Mouse (Mus musculus) kidney, postnatal 0 days (tissue): Measurements from ENCODE around the gene Otud3. TPM values are rescaled to one million over a fixed set of nuclear protein-coding genes. Genes with fewer than 3 reads are reported as not detected.
"Not testable (repeated sequence)": the region's sequence is repeated elsewhere in the genome, so short reads cannot be mapped to it uniquely, and the experiment has no call there.

Experiments used
- ATAC-seq: fragments of 200-750 bp; cut with Nextera tagmentation; replicated peaks from 2 replicates; pipeline ENCODE4 v1.8.0; 2017; ENCODE audit warnings: low read depth, moderate number of reproducible peaks, moderate TSS enrichment, moderate library complexity; ENCODE audit not compliant: low FRiP score
- DNase-seq: peaks from one replicate; pipeline ENCODE4 v3.0.0-alpha.2; 2016; ENCODE audit warnings: low spot score
- H3K27ac ChIP-seq: fragments of 300-500 bp; sonication (generic); 2 replicates; pipeline ENCODE4 v1.5.1; 2014; ENCODE audit warnings: mild to moderate bottlenecking
- H3K27me3 ChIP-seq: fragments of 300-500 bp; sonication (generic); 2 replicates; pipeline ENCODE4 v1.6.1; 2014; ENCODE audit warnings: low read length, mixed read lengths; ENCODE audit not compliant: insufficient read depth
- H3K36me3 ChIP-seq: fragments of 300-500 bp; sonication (generic); 2 replicates; pipeline ENCODE4 v1.6.1; 2014; ENCODE audit warnings: low read length, mixed read lengths; ENCODE audit not compliant: insufficient read depth
- H3K4me1 ChIP-seq: fragments of 300-500 bp; sonication (generic); replicated peaks from 2 replicates; pipeline ENCODE4 v1.6.1; 2014; ENCODE audit warnings: antibody characterized with exemption, low read length, mixed read lengths; ENCODE audit not compliant: insufficient read depth
- H3K4me2 ChIP-seq: fragments of 300-500 bp; sonication (generic); 2 replicates; pipeline ENCODE4 v1.6.1; 2014; ENCODE audit warnings: mild to moderate bottlenecking, low read length, moderate library complexity, mixed read lengths
- H3K4me3 ChIP-seq: fragments of 300-500 bp; sonication (generic); replicated peaks from 2 replicates; pipeline ENCODE4 v1.5.1; 2014; ENCODE audit warnings: low read depth, low read length
- H3K9ac ChIP-seq: fragments of 300-500 bp; sonication (generic); 2 replicates; pipeline ENCODE4 v1.6.1; 2014; ENCODE audit warnings: low read depth, low read length
- H3K9me3 ChIP-seq: fragments of 300-500 bp; sonication (generic); replicated peaks from 2 replicates; pipeline ENCODE4 v1.6.1; 2016; ENCODE audit warnings: low read length, inconsistent platforms, mixed read lengths
- CTCF ChIP-seq: IDR thresholded peaks from 2 replicates; pipeline ENCODE4 v1.5.1; 2016; ENCODE audit warnings: antibody characterized with exemption, low read depth, mild to moderate bottlenecking, moderate library complexity
- WGBS: fragments of 180-500 bp; shearing (Covaris S2); extraction: QIAGEN DNeasy Blood & Tissue Kit; methylation state at CpG from one replicate; pipeline ENCODE4 v1.1.7; 2014; 5-methylcytosine and 5-hydroxymethylcytosine counted together
- polyA plus RNA-seq: library from polyadenylated mRNA; unstranded; fragments of >200 nt; fragmentation: Nextera tagmentation; extraction: Ambion mirVana; gene quantifications from 2 replicates; pipeline ENCODE4 v1.2.1, GENCODE M21; 2015

Gene Otud3
- polyA plus RNA-seq, 1 experiment from 2014 or later = 3.5 TPM

DNA sequence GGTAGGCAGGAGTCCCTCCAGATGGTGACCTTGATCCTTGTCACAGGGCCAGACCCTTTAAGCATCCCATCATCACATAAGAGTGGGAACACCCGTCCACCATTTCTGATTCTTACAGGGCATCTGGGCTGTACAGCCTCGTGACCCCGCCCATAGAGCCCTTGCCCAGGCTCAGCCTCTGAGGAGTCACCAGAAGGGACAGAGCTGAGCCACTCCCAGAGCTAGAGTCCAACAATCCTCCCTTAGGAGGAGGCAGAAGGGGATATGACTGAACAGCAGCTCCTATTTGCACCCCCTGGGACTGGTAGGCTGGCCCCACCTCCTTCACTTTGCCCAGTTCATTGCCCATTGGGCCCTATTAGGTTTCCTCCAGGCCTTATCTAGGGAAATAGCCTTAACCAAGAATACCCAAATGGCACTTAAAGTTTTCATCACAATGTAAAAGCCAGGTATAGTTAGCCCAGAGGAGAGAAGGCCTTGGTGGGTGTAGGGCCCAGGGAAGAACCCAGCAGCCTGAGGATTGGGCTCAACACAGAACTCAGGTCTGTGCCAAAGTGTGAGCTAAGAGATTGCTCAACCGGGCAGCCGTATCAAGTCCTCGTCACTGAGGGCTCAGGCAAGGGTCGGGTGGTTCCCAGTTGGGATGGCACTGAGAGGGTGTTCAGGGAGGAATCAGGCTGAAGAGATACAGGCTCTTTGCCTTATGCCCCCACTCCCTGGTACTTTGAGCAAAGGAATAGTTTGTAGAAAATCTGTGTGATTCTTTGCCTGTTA lies 32.7 kb downstream of the Otud3 start:
- Histone ChIP-seq H3K4me3 (no peak overlapping the region), H3K27me3 (no peaks in the 10 kb centered on the region), H3K4me1 (peaks cover 5% of the 10 kb centered on the region; the same call in 1 of the 2 replicates), H3K27ac (no peak overlapping the region), H3K9ac (no peak overlapping the region), H3K36me3 (no peaks in the 10 kb centered on the region), H3K4me2 (no peak overlapping the region), H3K9me3 (no peaks in the 10 kb centered on the region)
- 84% methylated on average over 7 of the region's 7 CpGs for WGBS
- no peak for DNase-seq
- ATAC-seq = no peak
- no peak for TF ChIP-seq CTCF

DNA sequence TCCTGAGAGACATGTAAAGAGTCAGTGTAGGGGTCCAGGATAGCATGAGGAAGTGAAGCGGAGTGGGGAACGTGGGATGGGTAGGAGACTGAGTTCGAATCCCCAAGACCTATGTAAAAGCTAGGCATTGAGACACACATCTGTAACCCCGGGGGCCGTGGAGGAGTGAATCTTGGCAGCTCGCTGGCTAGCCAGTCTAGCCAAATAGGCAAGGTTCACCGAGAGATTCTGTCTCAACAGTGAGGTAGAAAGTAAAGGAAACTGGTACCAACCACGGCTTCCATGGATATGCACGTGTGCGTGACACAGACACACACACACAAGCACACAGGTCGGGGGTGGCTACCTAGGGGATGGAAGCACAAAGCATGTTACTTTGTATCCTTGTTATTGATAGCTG lies 33.9 kb downstream of the Otud3 start:
- Histone ChIP-seq H3K27ac (no peak overlapping the region), H3K4me3 (no peak overlapping the region), H3K4me2 (no peak overlapping the region), H3K9me3 (no peaks in the 10 kb centered on the region), H3K4me1 (peaks cover 5% of the 10 kb centered on the region; the same call in 1 of the 2 replicates), H3K27me3 (no peaks in the 10 kb centered on the region), H3K9ac (no peak overlapping the region), H3K36me3 (no peaks in the 10 kb centered on the region)
- no peak for TF ChIP-seq CTCF
- ATAC-seq = no peak
- 81% methylated on average over 11 of the region's 11 CpGs for WGBS
- no peak for DNase-seq

DNA sequence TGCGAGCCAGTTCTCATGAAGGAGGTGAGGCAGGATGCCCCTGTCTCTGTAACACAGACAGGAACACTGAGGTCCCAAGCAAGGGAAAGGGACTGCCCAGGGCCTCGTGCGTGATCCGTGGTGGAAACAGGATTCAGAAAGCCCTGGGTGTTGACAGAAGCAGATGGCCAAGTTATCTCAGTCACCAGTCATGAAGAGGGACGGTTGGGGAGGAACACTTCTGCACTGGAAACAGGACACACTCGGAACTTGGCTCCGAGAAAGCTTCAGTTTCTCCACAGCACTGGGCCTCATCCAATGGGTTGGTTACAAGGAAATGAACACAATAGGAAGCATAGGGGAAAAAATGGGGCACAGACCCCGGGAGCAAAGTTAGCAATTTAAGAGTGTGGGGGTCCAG lies 35.0 kb downstream of the Otud3 start:
- DNase-seq (no peak), ATAC-seq (no peak)
- Histone ChIP-seq H3K9me3 (no peaks in the 10 kb centered on the region), H3K4me1 (peaks cover 5% of the 10 kb centered on the region; the same call in 1 of the 2 replicates), H3K4me3 (no peak overlapping the region), H3K9ac (no peak overlapping the region), H3K4me2 (no peak overlapping the region), H3K36me3 (no peaks in the 10 kb centered on the region), H3K27ac (no peak overlapping the region), H3K27me3 (no peaks in the 10 kb centered on the region)
- TF ChIP-seq CTCF = no peak
- WGBS = 37% methylated on average over 8 of the region's 8 CpGs

DNA sequence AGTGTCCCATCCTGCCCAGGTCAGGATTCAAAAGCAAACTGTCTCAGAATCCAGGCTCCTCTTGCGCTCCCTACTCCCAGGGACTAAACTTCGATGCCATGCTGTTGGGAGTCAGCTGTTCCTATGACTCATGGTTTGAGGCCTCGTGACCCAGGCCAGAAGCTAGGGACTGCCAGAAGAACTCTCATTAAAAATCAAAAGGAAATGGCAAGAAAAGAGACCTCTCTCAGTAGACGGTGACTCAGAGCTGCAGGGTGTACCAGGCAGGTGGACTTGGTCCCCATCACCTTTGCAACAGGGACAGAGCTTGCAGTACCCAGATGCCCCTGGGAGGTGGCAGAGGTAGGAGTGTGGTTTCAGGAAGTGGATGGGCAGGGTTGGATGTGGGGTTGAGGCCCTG lies 36.0 kb downstream of the Otud3 start, which contains the start of gene Pla2g2e:
Gene Pla2g2e (plus strand): TSS at position 212 of the 400 bp plus-strand sequence.
- H3K27me3 ChIP-seq = no peaks in the 10 kb centered on the region
- no peak for TF ChIP-seq CTCF
- H3K4me2 ChIP-seq = no peak within 1 kb of the TSS
- no peak within 1 kb of the TSS for H3K27ac ChIP-seq
- no peaks in the 10 kb centered on the region for H3K9me3 ChIP-seq
- no peak within 1 kb of the TSS for H3K9ac ChIP-seq
- ATAC-seq (no peak; the same call in 1 of the 2 replicates), DNase-seq (no peak)
- peaks cover 5% of the 10 kb centered on the region; the same call in 1 of the 2 replicates for H3K4me1 ChIP-seq
- H3K36me3 ChIP-seq = no peaks in the 10 kb centered on the region
- H3K4me3 ChIP-seq = no peak within 1 kb of the TSS
- WGBS = 56% methylated on average over 4 of the region's 4 CpGs

DNA sequence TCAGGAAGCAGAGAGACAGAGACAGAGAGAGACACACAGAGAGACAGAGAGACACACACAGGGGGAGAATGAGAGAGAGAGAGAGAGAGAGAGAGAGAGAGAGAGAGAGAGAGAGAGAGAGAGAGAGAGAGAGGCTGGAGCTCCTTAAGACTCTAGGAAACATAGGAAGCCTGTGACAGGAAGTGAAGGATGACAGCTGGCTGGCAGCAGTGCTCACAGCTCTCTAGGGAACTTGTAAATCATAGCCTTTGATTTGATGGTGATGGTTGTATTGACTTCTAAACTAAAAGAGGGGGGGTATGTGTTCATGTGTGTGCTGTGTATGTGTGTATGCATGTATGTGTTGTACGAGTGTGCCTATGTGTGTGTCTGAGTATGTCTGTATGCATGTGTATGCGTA lies 37.8 kb downstream of the Otud3 start:
- Histone ChIP-seq H3K4me1 (no peaks in the 10 kb centered on the region), H3K4me2 (no peak overlapping the region), H3K27ac (no peak overlapping the region), H3K9me3 (no peaks in the 10 kb centered on the region), H3K36me3 (no peaks in the 10 kb centered on the region), H3K9ac (no peak overlapping the region), H3K27me3 (no peaks in the 10 kb centered on the region), H3K4me3 (no peak overlapping the region)
- no peak for TF ChIP-seq CTCF
- DNase-seq (peak; percentile 33), ATAC-seq (no peak)
- WGBS = 86% methylated on average over 2 of the region's 2 CpGs

DNA sequence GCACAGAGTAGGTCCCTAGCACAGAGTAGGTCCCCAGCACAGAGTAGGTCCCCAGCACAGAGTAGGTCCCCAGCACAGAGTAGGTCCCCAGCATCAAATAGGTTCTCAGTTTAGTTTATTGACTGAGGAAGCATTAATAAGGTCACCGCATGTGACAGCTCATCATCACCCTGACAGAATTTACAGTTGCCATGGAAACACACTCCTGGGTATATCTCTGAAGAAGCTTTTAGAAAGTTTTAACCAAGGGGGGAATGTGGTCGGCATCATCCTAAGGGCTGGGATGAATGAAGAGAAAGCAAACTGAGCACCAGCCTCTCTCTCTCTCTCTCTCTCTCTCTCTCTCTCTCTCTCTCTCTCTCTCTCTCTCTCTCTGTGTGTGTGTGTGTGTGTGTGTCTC lies 38.5 kb downstream of the Otud3 start:
- not testable (repeated sequence) for H3K27me3 ChIP-seq, H3K9ac ChIP-seq, DNase-seq, H3K27ac ChIP-seq, H3K4me2 ChIP-seq, ATAC-seq, H3K4me3 ChIP-seq, H3K36me3 ChIP-seq, H3K4me1 ChIP-seq, H3K9me3 ChIP-seq
- 96% methylated on average over 2 of the region's 2 CpGs for WGBS

DNA sequence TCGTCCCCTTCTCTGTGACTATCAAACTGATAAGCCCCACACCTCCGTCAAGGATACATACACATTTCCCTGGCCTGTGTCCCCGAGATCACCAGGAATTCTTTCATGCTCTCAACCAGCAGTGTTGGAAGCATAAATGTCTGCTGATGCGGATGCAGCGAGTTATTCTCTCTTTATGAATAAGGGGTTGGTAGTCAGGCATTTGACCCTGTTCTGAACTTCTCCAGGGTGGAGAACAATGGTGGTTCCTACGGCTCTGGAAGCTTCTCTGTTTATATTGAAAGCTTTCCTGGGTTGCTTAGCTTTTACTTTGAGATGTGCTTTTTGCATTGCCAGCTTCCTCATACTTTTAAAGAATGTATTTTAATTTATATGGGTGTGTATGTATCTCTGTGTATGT lies 39.9 kb downstream of the Otud3 start, which contains the start of gene Gm13030:
Gene Gm13030 (minus strand): TSS at position 101 of the 400 bp plus-strand sequence.
- Histone ChIP-seq H3K9me3 (no peaks in the 10 kb centered on the region), H3K9ac (no peak within 1 kb of the TSS), H3K27me3 (no peaks in the 10 kb centered on the region), H3K4me2 (no peak within 1 kb of the TSS), H3K27ac (no peak within 1 kb of the TSS), H3K36me3 (no peaks in the 10 kb centered on the region), H3K4me3 (no peak within 1 kb of the TSS), H3K4me1 (no peaks in the 10 kb centered on the region)
- no peak for TF ChIP-seq CTCF
- no peak for ATAC-seq
- DNase-seq = no peak
- WGBS = 87% methylated on average over 6 of the region's 6 CpGs
